Mouse (Mus musculus) erythroblast, adult 5-6 weeks (primary cell): Measurements from ENCODE around the gene Ctsh. TPM values are rescaled to one million over a fixed set of nuclear protein-coding genes. Genes with fewer than 3 reads are reported as not detected.
"Not testable (repeated sequence)": the region's sequence is repeated elsewhere in the genome, so short reads cannot be mapped to it uniquely, and the experiment has no call there.

Experiments used
- ATAC-seq: replicated peaks from 2 replicates; pipeline ENCODE4 v1.8.0; 2016; ENCODE audit warnings: moderate number of reproducible peaks, mild to moderate bottlenecking, moderate TSS enrichment, inconsistent platforms; ENCODE audit not compliant: poor library complexity, low FRiP score, severe bottlenecking
- total RNA-seq, 2 experiments: library from RNA; stranded (forward) in 1 of 2; stranded (reverse) in 1 of 2; fragments of 150-400 nt in 1 of 2; fragments of 200-764, 138-1000 nt in 1 of 2; gene quantifications; 2 replicates each; pipeline versions ENCODE4 v1.2.3 to v1.2.4; 2015 to 2017; ENCODE audit warnings: low replicate concordance in 2 of 2

The Ctsh gene
- total RNA-seq, 2 experiments from 2014 or later: 25.6 to 131 TPM

GRCm38 (mm10) chr9:90055911-90056310, 2.0 kb downstream of the Ctsh start:
- no peak for ATAC-seq

GRCm38 (mm10) chr9:90056716-90057115, 2.8 kb downstream of the Ctsh start:
- no peak for ATAC-seq

GRCm38 (mm10) chr9:90059828-90060573, 6.0 kb downstream of the Ctsh start:
- no peak for ATAC-seq

- ATAC-seq: no peak
These were observed 6.6 kb downstream of the Ctsh start for GRCm38 (mm10) chr9:90060574-90060875.

GRCm38 (mm10) chr9:90060932-90061331, 7.0 kb downstream of the Ctsh start:
- ATAC-seq: not testable (repeated sequence)

GRCm38 (mm10) chr9:90067341-90067740, 13.4 kb downstream of the Ctsh start:
- no peak for ATAC-seq

GRCm38 (mm10) chr9:90068786-90069185, 14.8 kb downstream of the Ctsh start:
- ATAC-seq: no peak

GRCm38 (mm10) chr9:90069485-90069884, 15.5 kb downstream of the Ctsh start:
- no peak for ATAC-seq

GRCm38 (mm10) chr9:90070174-90070573, 16.2 kb downstream of the Ctsh start:
- ATAC-seq: no peak

GRCm38 (mm10) chr9:90075336-90075735, 21.4 kb downstream of the Ctsh start:
- no peak for ATAC-seq

- no peak for ATAC-seq
These were observed 22.2 kb downstream of the Ctsh start for GRCm38 (mm10) chr9:90076131-90076530.

GRCm38 (mm10) chr9:90076849-90077461, 23.0 kb downstream of the Ctsh start:
- peak; percentile 86 for ATAC-seq

GRCm38 (mm10) chr9:90081961-90082360, 28.0 kb downstream of the Ctsh start:
- ATAC-seq: not testable (repeated sequence)

GRCm38 (mm10) chr9:90082992-90083391, 29.0 kb downstream of the Ctsh start:
- ATAC-seq: no peak

GRCm38 (mm10) chr9:90084152-90084551, 30.2 kb downstream of the Ctsh start:
- ATAC-seq: no peak

- no peak for ATAC-seq
These were observed 31.0 kb downstream of the Ctsh start for GRCm38 (mm10) chr9:90084766-90085468.

- ATAC-seq: no peak
These were observed 34.0 kb downstream of the Ctsh start for GRCm38 (mm10) chr9:90087906-90088485.

GRCm38 (mm10) chr9:90089339-90090104, 35.6 kb downstream of the Ctsh start:
- ATAC-seq: no peak

GRCm38 (mm10) chr9:90098934-90099333, 45.0 kb downstream of the Ctsh start:
- no peak for ATAC-seq

GRCm38 (mm10) chr9:90100760-90101159, 46.8 kb downstream of the Ctsh start:
- peak; percentile 71 for ATAC-seq
